Mouse (Mus musculus): ENCODE results near the gene Lypd8. TPM values are rescaled to one million over a fixed set of nuclear protein-coding genes. Genes with fewer than 3 reads are reported as not detected.

Gene Lypd8
- not detected in 2 replicates for polyA plus RNA-seq (2014; fragmentation: Nextera tagmentation; extraction: Ambion mirVana)

DNA sequence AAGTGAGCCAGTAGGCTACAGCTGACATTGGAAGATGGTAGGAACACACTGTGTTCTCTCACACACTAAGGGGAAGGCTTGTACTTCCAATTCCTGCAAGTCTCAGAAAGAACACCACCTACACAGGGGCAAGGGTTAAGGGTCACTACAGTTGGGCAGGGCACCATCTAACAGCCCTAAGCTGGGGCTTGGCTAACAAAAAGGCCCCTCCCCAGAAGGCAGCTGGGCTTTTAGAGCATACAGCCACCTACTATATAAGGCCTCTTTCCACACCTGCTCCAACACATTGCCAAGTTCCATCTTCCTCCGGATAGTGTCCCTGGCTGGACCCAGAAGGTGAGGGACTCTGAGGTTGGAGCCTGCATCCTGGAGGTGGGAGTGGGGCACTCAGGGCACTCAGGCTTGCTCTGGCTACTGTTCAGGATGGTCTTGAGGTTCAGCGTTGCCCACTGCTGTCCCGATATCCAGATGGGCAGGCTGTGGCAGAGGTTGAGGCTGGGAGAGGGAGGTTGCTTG lies at the start of gene Lypd8:
TSS of gene Lypd8 (plus strand) at position 281 of the 516 bp plus-strand sequence.
- no peaks in the 10 kb centered on the region for H3K27me3 ChIP-seq (ENCODE audit: control insufficient read depth, insufficient read depth, low read length)
- DNase-seq (ENCODE audit: low spot score) (no peak), ATAC-seq (ENCODE audit: insufficient read depth, low FRiP score, low TSS enrichment) (no peak)
- no peaks in the 10 kb centered on the region for H3K36me3 ChIP-seq (ENCODE audit: control insufficient read depth, insufficient read depth, low read length)
- no peaks in the 10 kb centered on the region for H3K4me1 ChIP-seq (ENCODE audit: control insufficient read depth, insufficient read depth, low read length)
- no peak within 1 kb of the TSS for H3K4me3 ChIP-seq (ENCODE audit: low read depth, low read length)
- no peak within 1 kb of the TSS for H3K4me2 ChIP-seq (ENCODE audit: low read depth)
- H3K27ac ChIP-seq (ENCODE audit: low read depth, low read length), result no peak within 1 kb of the TSS
- no peaks in the 10 kb centered on the region for H3K9me3 ChIP-seq (ENCODE audit: control insufficient read depth, low read length)
- WGBS, result 79% methylated on average over 3 of the region's 3 CpGs
- no peak within 1 kb of the TSS for H3K9ac ChIP-seq (ENCODE audit: low read length)

DNA sequence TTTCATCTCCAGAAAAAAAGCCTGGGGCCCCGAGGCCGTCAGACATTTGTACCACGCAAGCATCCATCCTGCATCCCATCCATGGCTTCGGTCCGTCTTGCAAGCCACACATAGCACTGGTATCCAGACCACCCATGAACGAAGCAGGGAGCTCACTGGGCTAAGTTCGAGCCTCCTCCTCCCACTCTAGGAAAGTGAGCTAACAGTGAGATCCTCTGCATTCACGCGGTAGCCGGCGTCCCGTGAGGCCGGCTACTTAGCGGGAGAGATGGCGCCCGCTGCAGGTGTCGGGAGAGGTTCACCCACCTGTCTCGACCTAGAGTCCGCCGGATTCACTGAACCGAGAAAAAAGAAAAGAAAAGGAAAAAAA lies 49.0 kb upstream of the Lypd8 start:
- peaks cover 5% of the 10 kb centered on the region; the same call in 1 of the 2 replicates for H3K36me3 ChIP-seq (ENCODE audit: control insufficient read depth, insufficient read depth, low read length)
- H3K27me3 ChIP-seq (ENCODE audit: control insufficient read depth, insufficient read depth, low read length), result no peaks in the 10 kb centered on the region
- H3K4me2 ChIP-seq (ENCODE audit: low read depth), result peak overlapping the region; percentile 91
- H3K9me3 ChIP-seq (ENCODE audit: control insufficient read depth, low read length), result no peaks in the 10 kb centered on the region
- peak overlapping the region; percentile 91 for H3K9ac ChIP-seq (ENCODE audit: low read length)
- DNase-seq (ENCODE audit: low spot score) (no peak), ATAC-seq (ENCODE audit: insufficient read depth, low FRiP score, low TSS enrichment) (peak; percentile 21; the same call in 1 of the 2 replicates)
- peak overlapping the region; percentile 72 for H3K4me3 ChIP-seq (ENCODE audit: low read depth, low read length)
- peaks cover 14% of the 10 kb centered on the region for H3K4me1 ChIP-seq (ENCODE audit: control insufficient read depth, insufficient read depth, low read length)
- WGBS, result 0% methylated on average over 21 of the region's 21 CpGs
- H3K27ac ChIP-seq (ENCODE audit: low read depth, low read length), result 0 out of 2 replicates have a peak overlapping the region, but pooled peaks have one; percentile 35

DNA sequence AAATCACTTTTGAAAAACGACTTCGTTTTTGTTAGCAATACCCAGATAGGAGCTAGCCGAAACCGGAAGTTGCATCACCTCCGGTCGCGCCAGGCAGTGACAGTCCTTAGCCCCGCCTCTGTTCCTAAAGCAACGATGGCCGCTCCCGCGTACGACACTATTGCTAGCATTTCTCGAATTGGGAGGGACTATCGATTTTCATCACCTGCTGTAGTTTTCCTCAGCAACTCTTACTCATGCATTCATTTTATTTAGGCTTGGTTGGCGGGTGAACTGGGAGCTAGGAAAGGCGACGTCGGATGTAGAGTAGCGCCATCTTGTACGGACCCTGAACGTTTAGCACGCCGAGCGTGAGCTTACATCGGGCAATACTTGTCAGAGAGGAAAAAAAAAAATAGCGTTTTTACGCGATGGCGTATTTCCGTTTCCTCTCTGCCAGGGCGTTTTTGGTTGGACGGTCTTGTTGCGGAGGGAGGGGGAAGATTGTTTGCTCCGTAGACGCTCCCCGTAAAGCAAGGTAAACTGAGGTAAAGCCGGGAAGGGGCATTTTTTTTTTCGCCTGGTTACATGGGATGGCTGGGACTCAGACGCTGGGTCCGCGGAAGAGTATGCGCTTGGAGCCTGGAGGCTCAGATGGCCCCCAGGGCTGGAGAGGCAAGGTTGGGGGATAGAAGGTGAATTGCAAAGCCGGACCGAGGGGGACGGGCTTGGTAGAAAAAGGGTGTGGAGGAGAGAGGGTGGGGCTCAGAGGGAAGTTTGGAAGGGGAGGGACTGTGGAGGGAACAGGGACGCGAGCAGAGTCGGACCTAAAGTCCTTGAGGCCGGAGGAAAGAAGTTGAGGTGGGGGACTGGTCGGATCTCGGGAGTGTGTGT lies 48.3 kb upstream of the Lypd8 start, which contains the start of the genes Zfp672 and Sh3bp5l:
TSS of gene Zfp672 (minus strand) at position 64 of the 873 bp plus-strand sequence.
TSS of gene Sh3bp5l (plus strand) at position 449 of the 873 bp plus-strand sequence.
- Histone ChIP-seq H3K36me3 (ENCODE audit: control insufficient read depth, insufficient read depth, low read length) (peaks cover 5% of the 10 kb centered on the region; the same call in 1 of the 2 replicates), H3K9ac (ENCODE audit: low read length) (peak within 1 kb of the TSS; percentile 91), H3K4me2 (ENCODE audit: low read depth) (peak within 1 kb of the TSS; percentile 91), H3K27ac (ENCODE audit: low read depth, low read length) (0 out of 2 replicates have a peak within 1 kb of the TSS, but pooled peaks have one; percentile 35), H3K4me3 (ENCODE audit: low read depth, low read length) (peak within 1 kb of the TSS; percentile 72), H3K27me3 (ENCODE audit: control insufficient read depth, insufficient read depth, low read length) (no peaks in the 10 kb centered on the region), H3K9me3 (ENCODE audit: control insufficient read depth, low read length) (no peaks in the 10 kb centered on the region), H3K4me1 (ENCODE audit: control insufficient read depth, insufficient read depth, low read length) (peaks cover 14% of the 10 kb centered on the region)
- under 1% methylated on average over 52 of the region's 52 CpGs for WGBS
- DNase-seq (ENCODE audit: low spot score), result peak; percentile 91
- peak; percentile 95 for ATAC-seq (ENCODE audit: insufficient read depth, low FRiP score, low TSS enrichment)

DNA sequence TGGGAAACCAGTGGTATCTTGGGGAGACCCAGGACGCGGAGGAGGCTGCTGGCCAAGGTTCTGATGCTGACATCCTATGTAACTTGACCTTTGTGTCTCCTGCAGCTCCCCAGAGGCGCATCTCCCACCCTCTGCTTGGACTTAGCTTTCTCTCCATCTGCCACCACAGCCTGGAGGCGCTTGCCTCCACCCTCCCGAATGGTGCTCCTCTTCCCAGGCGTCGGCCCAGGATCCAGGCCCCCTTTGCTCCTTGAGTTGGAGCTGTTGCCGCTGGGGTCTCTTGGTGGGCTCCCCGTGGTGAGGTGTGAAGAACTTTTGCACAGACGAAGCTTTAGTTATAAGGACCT lies 47.7 kb upstream of the Lypd8 start:
- Histone ChIP-seq H3K27ac (ENCODE audit: low read depth, low read length) (no peak overlapping the region), H3K4me2 (ENCODE audit: low read depth) (peak overlapping the region; percentile 66), H3K9ac (ENCODE audit: low read length) (peak overlapping the region; percentile 82), H3K9me3 (ENCODE audit: control insufficient read depth, low read length) (no peaks in the 10 kb centered on the region), H3K4me1 (ENCODE audit: control insufficient read depth, insufficient read depth, low read length) (peaks cover 14% of the 10 kb centered on the region), H3K4me3 (ENCODE audit: low read depth, low read length) (peak overlapping the region; percentile 72), H3K27me3 (ENCODE audit: control insufficient read depth, insufficient read depth, low read length) (no peaks in the 10 kb centered on the region), H3K36me3 (ENCODE audit: control insufficient read depth, insufficient read depth, low read length) (peaks cover 5% of the 10 kb centered on the region; the same call in 1 of the 2 replicates)
- 26% methylated on average over 10 of the region's 10 CpGs for WGBS
- ATAC-seq (ENCODE audit: insufficient read depth, low FRiP score, low TSS enrichment) (peak; percentile 25; the same call in 1 of the 2 replicates), DNase-seq (ENCODE audit: low spot score) (no peak)

DNA sequence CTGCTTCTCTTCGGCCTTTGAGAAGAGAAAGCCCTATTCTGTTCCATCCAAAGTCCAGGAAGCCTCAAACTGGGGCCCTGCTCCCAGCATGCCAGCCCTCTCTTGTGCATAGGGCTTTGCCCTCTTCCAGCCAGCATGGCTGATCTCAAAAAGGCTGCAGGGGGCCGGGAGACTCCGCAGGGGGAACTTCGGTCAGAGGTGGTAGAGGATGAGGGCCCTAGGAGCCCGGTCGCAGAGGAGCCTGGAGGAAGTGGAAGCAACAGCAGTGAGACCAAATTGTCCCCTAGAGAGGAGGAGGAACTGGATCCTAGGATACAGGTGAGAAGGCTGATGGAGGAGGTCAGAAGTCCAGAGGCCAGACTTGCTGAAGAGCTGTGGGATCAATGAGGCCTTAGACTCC lies 47.3 kb upstream of the Lypd8 start:
- H3K4me3 ChIP-seq (ENCODE audit: low read depth, low read length), result peak overlapping the region; percentile 72
- ATAC-seq (ENCODE audit: insufficient read depth, low FRiP score, low TSS enrichment), result no peak

DNA sequence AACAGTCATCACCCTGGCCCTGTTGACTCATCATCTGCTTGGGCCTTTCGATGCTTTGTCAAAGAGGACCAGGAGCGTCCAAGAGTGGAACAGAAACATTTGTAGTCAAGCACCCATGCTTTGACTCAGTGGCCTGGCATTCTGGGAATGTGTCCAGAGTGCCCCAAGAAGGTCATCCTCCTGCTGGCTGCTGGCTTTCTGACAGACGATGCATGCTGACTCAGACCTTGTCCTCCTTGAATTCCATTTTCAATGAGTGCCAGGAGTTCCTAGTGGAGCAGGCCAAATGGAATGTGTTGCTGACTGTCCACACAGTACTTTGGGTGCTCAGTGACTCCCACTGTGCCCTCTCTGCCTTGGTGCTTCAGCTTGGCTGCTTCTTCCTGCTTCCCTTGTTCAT lies 44.1 kb upstream of the Lypd8 start:
- Histone ChIP-seq H3K4me1 (ENCODE audit: control insufficient read depth, insufficient read depth, low read length) (peaks cover 8% of the 10 kb centered on the region), H3K27me3 (ENCODE audit: control insufficient read depth, insufficient read depth, low read length) (no peaks in the 10 kb centered on the region), H3K4me3 (ENCODE audit: low read depth, low read length) (no peak overlapping the region), H3K9me3 (ENCODE audit: control insufficient read depth, low read length) (no peaks in the 10 kb centered on the region), H3K4me2 (ENCODE audit: low read depth) (no peak overlapping the region), H3K36me3 (ENCODE audit: control insufficient read depth, insufficient read depth, low read length) (peaks cover 6% of the 10 kb centered on the region), H3K27ac (ENCODE audit: low read depth, low read length) (no peak overlapping the region), H3K9ac (ENCODE audit: low read length) (no peak overlapping the region)
- ATAC-seq (ENCODE audit: insufficient read depth, low FRiP score, low TSS enrichment), result no peak
- no peak for DNase-seq (ENCODE audit: low spot score)
- 76% methylated on average over 3 of the region's 3 CpGs for WGBS

More for the DNA sequence above, 47.3 kb upstream of the Lypd8 start:
- Histone ChIP-seq H3K27ac (ENCODE audit: low read depth, low read length) (no peak overlapping the region), H3K4me1 (ENCODE audit: control insufficient read depth, insufficient read depth, low read length) (peaks cover 14% of the 10 kb centered on the region), H3K9me3 (ENCODE audit: control insufficient read depth, low read length) (no peaks in the 10 kb centered on the region), H3K27me3 (ENCODE audit: control insufficient read depth, insufficient read depth, low read length) (no peaks in the 10 kb centered on the region), H3K4me2 (ENCODE audit: low read depth) (peak overlapping the region; percentile 66), H3K36me3 (ENCODE audit: control insufficient read depth, insufficient read depth, low read length) (peaks cover 5% of the 10 kb centered on the region; the same call in 1 of the 2 replicates), H3K9ac (ENCODE audit: low read length) (peak overlapping the region; percentile 82; the same call in 1 of the 2 replicates)
- no peak for DNase-seq (ENCODE audit: low spot score)
- 85% methylated on average over 6 of the region's 6 CpGs for WGBS

DNA sequence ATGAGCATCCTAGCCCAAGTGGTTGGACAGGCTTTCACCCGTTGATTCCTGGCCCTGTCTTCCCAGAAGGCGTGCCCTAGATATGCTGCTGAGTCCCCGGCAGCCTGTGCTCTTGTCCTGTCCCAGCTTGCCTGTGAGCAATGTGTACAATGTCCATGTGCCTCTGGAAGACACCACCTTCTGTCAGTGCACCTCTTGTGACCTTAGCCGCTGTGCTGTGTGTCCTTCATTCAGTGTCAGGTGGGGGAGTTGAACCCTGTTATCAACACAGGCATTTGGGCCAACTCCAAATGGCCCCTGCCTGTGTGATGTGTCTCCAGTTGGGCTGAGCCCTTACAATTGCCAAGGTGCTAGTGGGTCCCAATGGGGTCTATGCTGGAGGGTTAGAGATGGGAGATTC lies 32.1 kb upstream of the Lypd8 start:
- Histone ChIP-seq H3K36me3 (ENCODE audit: control insufficient read depth, insufficient read depth, low read length) (peaks cover 11% of the 10 kb centered on the region), H3K27me3 (ENCODE audit: control insufficient read depth, insufficient read depth, low read length) (no peaks in the 10 kb centered on the region), H3K27ac (ENCODE audit: low read depth, low read length) (no peak overlapping the region), H3K4me3 (ENCODE audit: low read depth, low read length) (no peak overlapping the region), H3K9me3 (ENCODE audit: control insufficient read depth, low read length) (no peaks in the 10 kb centered on the region), H3K9ac (ENCODE audit: low read length) (no peak overlapping the region), H3K4me2 (ENCODE audit: low read depth) (no peak overlapping the region), H3K4me1 (ENCODE audit: control insufficient read depth, insufficient read depth, low read length) (no peaks in the 10 kb centered on the region)
- DNase-seq (ENCODE audit: low spot score) (no peak), ATAC-seq (ENCODE audit: insufficient read depth, low FRiP score, low TSS enrichment) (no peak)
- 91% methylated on average over 4 of the region's 4 CpGs for WGBS

DNA sequence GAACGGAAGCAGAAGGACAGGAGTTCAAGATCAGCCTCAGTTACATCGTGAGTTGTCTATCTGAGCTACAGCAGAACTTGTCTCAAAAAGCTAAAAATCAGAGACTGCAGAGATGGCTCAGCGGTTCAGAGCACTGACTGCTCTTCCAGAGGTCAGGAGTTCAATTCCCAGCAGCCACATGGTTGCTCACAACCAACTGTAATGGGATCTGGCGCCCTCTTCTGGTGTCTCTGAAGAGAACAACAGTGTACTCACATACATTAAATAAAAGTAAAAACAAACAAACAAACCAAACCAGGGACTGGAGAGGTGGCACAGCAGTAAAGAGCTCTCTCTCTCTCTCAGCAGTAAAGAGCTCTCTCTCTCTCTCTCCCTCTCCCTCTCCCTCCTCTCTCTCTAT lies 28.2 kb upstream of the Lypd8 start:
- Histone ChIP-seq H3K36me3 (ENCODE audit: control insufficient read depth, insufficient read depth, low read length) (peaks cover 5% of the 10 kb centered on the region; the same call in 1 of the 2 replicates), H3K4me3 (ENCODE audit: low read depth, low read length) (no peak overlapping the region), H3K27ac (ENCODE audit: low read depth, low read length) (no peak overlapping the region), H3K9ac (ENCODE audit: low read length) (no peak overlapping the region), H3K4me1 (ENCODE audit: control insufficient read depth, insufficient read depth, low read length) (no peaks in the 10 kb centered on the region), H3K4me2 (ENCODE audit: low read depth) (no peak overlapping the region), H3K27me3 (ENCODE audit: control insufficient read depth, insufficient read depth, low read length) (no peaks in the 10 kb centered on the region), H3K9me3 (ENCODE audit: control insufficient read depth, low read length) (no peaks in the 10 kb centered on the region)
- 72% methylated on average over 4 of the region's 4 CpGs for WGBS
- DNase-seq (ENCODE audit: low spot score) (no peak), ATAC-seq (ENCODE audit: insufficient read depth, low FRiP score, low TSS enrichment) (no peak)

All from neural tube, embryonic 11.5 days (tissue).